Mouse (Mus musculus): ENCODE data around the gene Serpine1. TPM values are rescaled to one million over a fixed set of nuclear protein-coding genes. Genes with fewer than 3 reads are reported as not detected.
"Not testable (repeated sequence)": the region's sequence is repeated elsewhere in the genome, so short reads cannot be mapped to it uniquely, and the experiment has no call there.

Gene Serpine1
- 0.38 and 0.51 TPM in 2 replicates for polyA plus RNA-seq (2015; fragmentation: Nextera tagmentation; extraction: Ambion mirVana)

DNA sequence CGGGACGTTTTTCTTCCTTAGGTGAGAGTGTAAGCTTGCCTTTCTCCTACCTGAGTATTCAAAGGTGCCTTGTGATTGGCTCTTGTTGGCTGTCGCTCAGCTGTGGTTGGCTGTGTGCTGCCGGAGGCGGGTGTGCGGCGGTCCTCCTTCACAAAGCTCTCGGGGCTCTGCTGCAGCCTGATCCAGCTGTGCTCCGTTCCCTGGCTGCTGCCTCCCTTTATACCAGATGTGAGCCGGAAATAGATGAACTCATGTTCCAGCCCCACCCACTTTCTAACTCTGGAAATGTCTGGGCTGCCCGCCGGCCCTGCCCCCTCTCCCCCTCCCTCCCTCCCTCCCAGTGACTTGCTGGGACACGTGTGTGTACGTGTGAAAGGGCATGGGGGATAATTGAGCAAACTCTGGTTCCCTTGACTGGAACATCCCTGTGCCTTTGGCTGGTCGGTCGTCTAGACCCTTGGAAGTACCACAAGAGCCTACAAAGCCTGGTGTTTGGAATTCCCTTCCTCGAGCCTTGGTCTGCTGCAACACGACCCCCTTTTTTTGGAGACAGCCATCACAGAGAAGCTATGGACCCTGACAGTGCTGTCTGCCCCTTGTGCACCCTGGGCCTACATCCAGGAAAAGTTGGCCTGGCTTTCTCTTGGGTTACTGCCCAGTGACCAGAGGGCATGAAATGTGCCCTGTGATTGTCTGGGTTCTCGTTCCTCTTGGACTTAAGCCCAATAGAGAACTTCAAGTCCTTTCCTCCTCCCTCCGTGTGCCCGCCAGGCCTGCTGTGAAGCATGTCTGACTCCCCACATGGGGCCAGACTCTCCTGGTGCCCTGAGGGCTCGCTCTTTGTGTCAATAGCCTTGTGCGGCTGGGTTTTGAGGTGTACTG, at the start of gene Serpine1:
Gene Serpine1, minus strand, starts transcription at position 190 of the 882 bp plus-strand sequence.
- H3K4me2 ChIP-seq (replicated peaks): peak within 1 kb of the TSS; percentile 50
- no peaks in the 10 kb centered on the region for H3K36me3 ChIP-seq
- H3K4me3 ChIP-seq (replicated peaks): peak within 1 kb of the TSS; percentile 29
- peaks cover 22% of the 10 kb centered on the region for H3K4me1 ChIP-seq
- no peaks in the 10 kb centered on the region for H3K9me3 ChIP-seq (replicated peaks)
- no peaks in the 10 kb centered on the region for H3K27me3 ChIP-seq
- H3K27ac ChIP-seq (replicated peaks): peak within 1 kb of the TSS; percentile 88
- no peak within 1 kb of the TSS for H3K9ac ChIP-seq
- peak; percentile 92 for ATAC-seq (ENCODE audit: insufficient number of reproducible peaks, low FRiP score, low TSS enrichment, low read depth)
- 12% methylated on average over 23 of the region's 23 CpGs for WGBS

DNA sequence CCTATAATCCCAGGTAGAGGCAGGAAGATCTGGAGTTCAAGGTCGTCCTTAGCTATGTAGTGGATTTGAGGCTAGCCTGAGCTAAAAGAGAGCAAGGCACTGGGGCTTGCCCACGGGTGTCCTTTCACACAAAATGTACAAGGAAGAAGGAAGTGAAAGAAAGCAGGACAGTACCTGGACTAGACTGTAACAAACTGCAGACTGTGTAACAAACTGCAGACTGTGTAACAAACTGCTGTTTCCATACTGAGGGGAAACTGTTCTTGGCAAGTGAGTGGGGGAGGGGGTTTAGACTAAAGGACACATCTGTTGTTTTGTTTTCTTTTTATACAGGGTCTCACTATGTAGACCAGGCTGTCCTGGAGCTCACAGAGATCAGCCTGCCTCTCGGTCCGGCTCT, 49.2 kb upstream of the Serpine1 start:
- 60% methylated on average over 4 of the region's 4 CpGs for WGBS
- H3K27ac ChIP-seq (replicated peaks): no peak overlapping the region
- H3K36me3 ChIP-seq: no peaks in the 10 kb centered on the region
- peaks cover 10% of the 10 kb centered on the region for H3K4me1 ChIP-seq
- no peak for ATAC-seq (ENCODE audit: insufficient number of reproducible peaks, low FRiP score, low TSS enrichment, low read depth)
- no peaks in the 10 kb centered on the region for H3K9me3 ChIP-seq (replicated peaks)
- H3K9ac ChIP-seq: no peak overlapping the region
- no peaks in the 10 kb centered on the region for H3K27me3 ChIP-seq
- no peak overlapping the region for H3K4me3 ChIP-seq (replicated peaks)
- H3K4me2 ChIP-seq (replicated peaks): no peak overlapping the region

DNA sequence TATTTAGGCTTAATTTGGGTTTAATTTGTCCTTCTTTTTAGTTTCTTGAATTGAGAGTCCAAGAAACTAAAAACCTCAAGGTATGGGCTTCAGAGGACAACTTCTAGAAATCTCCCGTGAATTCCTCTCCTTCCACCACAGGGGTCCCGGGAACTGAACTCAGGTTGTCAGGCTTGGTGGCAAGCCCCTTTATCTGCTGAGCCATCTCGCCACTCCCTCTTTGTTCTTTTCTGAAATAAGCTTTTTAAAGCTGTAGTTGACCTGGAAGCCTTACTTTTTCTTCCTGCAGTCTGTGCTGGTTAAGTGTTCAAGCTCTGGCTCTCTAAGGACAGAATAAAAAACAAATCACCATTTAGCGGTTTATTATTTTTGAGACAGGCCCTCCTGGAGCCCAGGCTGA, 46.8 kb upstream of the Serpine1 start:
- H3K4me1 ChIP-seq: peaks cover 22% of the 10 kb centered on the region
- H3K4me2 ChIP-seq (replicated peaks): no peak overlapping the region
- no peak overlapping the region for H3K4me3 ChIP-seq (replicated peaks)
- ATAC-seq (ENCODE audit: insufficient number of reproducible peaks, low FRiP score, low TSS enrichment, low read depth): no peak
- no peaks in the 10 kb centered on the region for H3K9me3 ChIP-seq (replicated peaks)
- 72% methylated on average over 4 of the region's 4 CpGs for WGBS
- H3K27ac ChIP-seq (replicated peaks): no peak overlapping the region
- no peaks in the 10 kb centered on the region for H3K27me3 ChIP-seq
- peaks cover 6% of the 10 kb centered on the region for H3K36me3 ChIP-seq
- no peak overlapping the region for H3K9ac ChIP-seq

DNA sequence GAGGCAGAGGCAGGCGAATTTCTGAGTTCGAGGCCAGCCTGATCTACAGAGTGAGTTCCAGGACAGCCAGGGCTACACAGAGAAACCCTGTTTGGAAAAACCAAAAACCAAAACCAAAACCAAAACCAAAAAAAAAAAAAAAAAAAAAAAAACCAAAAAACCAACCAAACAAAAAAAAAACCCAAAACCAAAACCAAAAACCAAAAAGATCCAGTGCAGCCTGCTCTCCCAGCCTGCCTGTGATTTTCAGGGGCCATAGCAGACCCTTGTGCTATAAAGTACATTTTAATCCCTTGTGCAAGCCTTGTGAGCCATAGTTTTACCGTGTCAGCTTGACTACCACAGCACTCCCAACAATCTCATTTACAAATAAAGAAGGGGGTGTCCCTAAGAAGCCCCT, 45.9 kb upstream of the Serpine1 start:
- not testable (repeated sequence) for H3K9ac ChIP-seq
- H3K4me1 ChIP-seq: peaks cover 20% of the 10 kb centered on the region
- WGBS: 88% methylated on average over 3 of the region's 3 CpGs

DNA sequence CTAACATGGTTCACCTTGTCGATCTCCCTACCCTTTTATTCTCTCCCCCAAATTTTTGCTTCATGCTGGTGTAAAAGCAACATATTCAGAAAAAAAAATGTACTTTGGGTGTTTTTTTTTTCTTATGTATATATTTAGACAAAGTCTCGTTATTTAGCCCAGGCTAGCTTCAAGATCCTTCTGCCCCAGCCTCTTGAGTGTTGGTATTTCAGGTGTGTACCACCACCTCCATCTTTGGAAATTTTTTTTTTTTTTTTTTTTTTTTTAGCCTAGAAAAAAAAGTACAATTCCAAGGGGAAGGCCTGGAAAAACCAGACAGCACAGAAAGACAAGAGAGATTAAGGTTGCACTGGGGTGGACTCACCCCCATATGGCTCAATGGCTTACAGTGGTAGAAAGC, 44.9 kb upstream of the Serpine1 start:
- no peak overlapping the region for H3K27ac ChIP-seq (replicated peaks)
- 86% methylated on average over 2 of the region's 2 CpGs for WGBS
- no peak overlapping the region for H3K4me3 ChIP-seq (replicated peaks)
- no peaks in the 10 kb centered on the region for H3K27me3 ChIP-seq
- peaks cover 16% of the 10 kb centered on the region for H3K4me1 ChIP-seq
- no peak overlapping the region for H3K4me2 ChIP-seq (replicated peaks)
- no peak overlapping the region for H3K9ac ChIP-seq
- no peaks in the 10 kb centered on the region for H3K9me3 ChIP-seq (replicated peaks)
- no peak for ATAC-seq (ENCODE audit: insufficient number of reproducible peaks, low FRiP score, low TSS enrichment, low read depth)
- peaks cover 22% of the 10 kb centered on the region for H3K36me3 ChIP-seq

More for the DNA sequence above, 45.9 kb upstream of the Serpine1 start:
- H3K4me2 ChIP-seq (replicated peaks); ATAC-seq (ENCODE audit: insufficient number of reproducible peaks, low FRiP score, low TSS enrichment, low read depth); H3K9me3 ChIP-seq (replicated peaks); H3K27ac ChIP-seq (replicated peaks); H3K4me3 ChIP-seq (replicated peaks); H3K27me3 ChIP-seq: not testable (repeated sequence)
- H3K36me3 ChIP-seq: peaks cover 15% of the 10 kb centered on the region

DNA sequence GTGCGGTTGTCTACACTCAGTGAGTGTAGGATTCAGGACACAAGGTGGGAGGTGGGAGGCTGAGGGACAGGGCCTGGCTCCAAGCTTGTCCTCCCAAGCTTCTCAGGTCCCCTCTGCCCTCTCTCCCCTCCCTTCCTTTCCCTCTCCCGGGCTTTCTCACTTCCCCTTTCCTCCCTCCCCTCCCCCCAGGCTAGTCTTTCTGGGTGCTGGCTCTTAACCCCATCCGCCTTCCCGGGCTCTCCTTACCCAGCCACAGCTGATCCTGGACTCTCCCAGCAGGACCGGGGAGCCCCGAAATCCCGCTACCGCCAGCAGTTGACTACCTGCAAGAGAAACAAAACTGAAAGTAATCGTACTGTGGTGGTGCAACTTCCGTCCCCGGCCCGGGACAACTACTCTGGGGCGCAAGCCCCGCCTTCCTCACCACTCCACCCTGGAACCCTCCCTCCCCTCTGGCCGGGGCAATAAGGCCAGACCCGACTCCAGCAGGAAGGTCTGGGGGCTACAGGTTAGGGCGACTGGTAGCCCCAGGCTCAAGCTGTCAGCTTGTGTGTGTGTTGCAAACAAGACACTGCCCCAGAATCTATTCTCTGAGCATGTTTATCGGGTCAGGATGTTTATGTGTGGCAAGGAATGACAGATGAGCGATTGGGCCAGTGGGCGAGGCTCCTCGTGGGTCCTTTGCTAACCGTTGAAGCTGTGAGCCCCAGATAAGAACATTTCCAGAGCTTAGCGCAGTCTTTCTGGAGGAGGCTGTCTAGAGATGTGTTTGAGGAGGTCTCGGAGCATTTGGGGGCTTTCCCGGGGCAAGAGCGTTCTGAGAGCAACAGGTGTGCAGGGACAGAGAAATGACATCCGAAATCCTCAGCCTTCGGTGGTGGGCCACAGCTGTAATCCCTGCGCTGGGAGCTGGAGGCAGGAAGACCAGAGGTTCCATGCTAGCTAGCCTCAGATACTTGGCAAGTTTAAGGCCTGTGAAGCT, 44.1 kb upstream of the Serpine1 start, which contains the start of gene Trim56:
Gene Trim56, minus strand, starts transcription at position 344 of the 982 bp plus-strand sequence.
- Histone ChIP-seq H3K27ac (replicated peaks) (peak within 1 kb of the TSS; percentile 65), H3K4me2 (replicated peaks) (peak within 1 kb of the TSS; percentile 59), H3K4me3 (replicated peaks) (peak within 1 kb of the TSS; percentile 61), H3K9me3 (replicated peaks) (no peaks in the 10 kb centered on the region), H3K9ac (peak within 1 kb of the TSS; percentile 33), H3K27me3 (no peaks in the 10 kb centered on the region), H3K36me3 (peaks cover 23% of the 10 kb centered on the region), H3K4me1 (peaks cover 16% of the 10 kb centered on the region)
- WGBS: 7% methylated on average over 29 of the region's 29 CpGs
- peak; percentile 59 for ATAC-seq (ENCODE audit: insufficient number of reproducible peaks, low FRiP score, low TSS enrichment, low read depth)

DNA sequence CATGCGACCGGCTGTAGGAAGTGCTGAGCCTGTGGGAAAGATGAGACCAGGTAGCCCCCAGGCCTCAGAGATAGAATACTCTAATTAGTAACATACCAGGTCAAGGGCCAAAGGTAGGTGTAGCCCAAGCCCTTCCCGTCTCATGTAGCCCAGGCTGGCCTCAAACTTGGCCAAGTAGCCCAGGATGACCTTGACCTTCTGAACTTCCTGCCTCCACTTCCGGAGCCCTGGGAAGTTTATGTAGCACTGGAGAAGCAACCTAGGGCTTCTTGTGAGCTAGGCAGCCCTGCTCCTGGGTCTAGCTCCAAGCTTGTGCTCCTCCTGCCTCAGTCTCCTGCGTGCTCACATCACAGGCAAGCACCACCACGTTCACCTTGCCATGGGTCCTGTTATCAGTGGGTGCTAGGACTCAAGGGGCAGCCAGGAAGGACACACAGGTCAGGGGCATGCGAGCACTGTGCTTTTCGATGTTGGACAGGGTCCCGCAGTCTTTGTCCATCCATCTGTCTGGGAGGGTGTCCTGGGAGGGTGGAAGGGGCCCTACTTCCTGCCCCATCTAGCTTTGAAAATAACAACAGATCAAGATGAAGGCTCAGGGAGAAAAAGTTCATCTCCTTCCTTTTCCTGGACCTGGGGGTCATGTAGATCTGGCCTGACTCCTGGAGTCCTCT, 43.0 kb upstream of the Serpine1 start:
- H3K9me3 ChIP-seq (replicated peaks): no peaks in the 10 kb centered on the region
- ATAC-seq (ENCODE audit: insufficient number of reproducible peaks, low FRiP score, low TSS enrichment, low read depth): no peak
- peak overlapping the region; percentile 61 for H3K4me3 ChIP-seq (replicated peaks)
- H3K27ac ChIP-seq (replicated peaks): 0 out of 2 replicates have a peak overlapping the region, but pooled peaks have one; percentile 65
- H3K27me3 ChIP-seq: no peaks in the 10 kb centered on the region
- H3K4me1 ChIP-seq: peaks cover 16% of the 10 kb centered on the region
- WGBS: 75% methylated on average over 9 of the region's 9 CpGs
- peak overlapping the region; percentile 59 for H3K4me2 ChIP-seq (replicated peaks)
- peaks cover 29% of the 10 kb centered on the region for H3K36me3 ChIP-seq
- no peak overlapping the region for H3K9ac ChIP-seq

DNA sequence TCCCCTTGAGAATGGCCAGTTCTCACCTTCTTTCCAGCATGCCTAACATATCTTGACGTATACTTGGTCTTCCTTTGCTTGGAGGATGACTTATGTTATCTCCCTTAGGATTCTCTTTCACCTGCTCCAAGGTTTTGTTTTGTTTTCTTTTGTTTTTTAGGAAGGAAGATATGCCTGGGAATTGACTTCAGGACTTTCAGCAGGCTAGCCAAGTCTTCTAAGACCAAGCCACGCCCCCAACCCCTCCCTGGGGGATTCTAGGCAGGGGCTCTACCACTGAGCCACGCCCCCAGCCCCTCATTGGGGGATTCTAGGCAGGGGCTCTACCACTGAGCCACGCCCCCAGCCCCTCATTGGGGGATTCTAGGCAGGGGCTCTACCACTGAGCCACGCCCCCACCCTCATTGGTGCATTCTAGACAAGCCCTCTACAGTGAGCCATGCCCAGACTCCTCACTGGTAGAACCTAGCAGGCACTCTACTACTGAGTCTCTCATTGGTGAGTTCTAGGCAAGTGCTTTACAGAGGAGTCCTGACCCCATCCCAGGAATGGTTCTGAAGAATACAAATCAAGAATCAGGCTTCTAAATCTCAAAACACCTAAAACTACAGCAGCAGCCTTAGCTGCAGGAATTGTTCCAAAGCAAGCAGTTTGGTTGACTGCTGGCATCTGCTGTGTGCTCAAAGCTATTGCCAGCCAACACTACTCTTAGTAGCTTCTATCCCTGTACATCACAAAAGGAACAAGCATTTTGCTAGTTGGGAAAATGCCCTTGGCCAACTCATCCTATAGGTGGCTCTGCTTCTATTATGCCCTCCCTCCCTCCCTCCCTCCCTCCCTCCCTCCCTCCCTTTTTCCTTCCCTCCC, 39.7 kb upstream of the Serpine1 start:
- no peak for ATAC-seq (ENCODE audit: insufficient number of reproducible peaks, low FRiP score, low TSS enrichment, low read depth)
- Histone ChIP-seq H3K4me3 (replicated peaks) (no peak overlapping the region), H3K4me1 (peaks cover 18% of the 10 kb centered on the region), H3K4me2 (replicated peaks) (no peak overlapping the region), H3K27ac (replicated peaks) (no peak overlapping the region), H3K36me3 (peaks cover 29% of the 10 kb centered on the region), H3K9ac (no peak overlapping the region), H3K27me3 (no peaks in the 10 kb centered on the region), H3K9me3 (replicated peaks) (no peaks in the 10 kb centered on the region)
- WGBS: 90% methylated on average over 5 of the region's 5 CpGs

DNA sequence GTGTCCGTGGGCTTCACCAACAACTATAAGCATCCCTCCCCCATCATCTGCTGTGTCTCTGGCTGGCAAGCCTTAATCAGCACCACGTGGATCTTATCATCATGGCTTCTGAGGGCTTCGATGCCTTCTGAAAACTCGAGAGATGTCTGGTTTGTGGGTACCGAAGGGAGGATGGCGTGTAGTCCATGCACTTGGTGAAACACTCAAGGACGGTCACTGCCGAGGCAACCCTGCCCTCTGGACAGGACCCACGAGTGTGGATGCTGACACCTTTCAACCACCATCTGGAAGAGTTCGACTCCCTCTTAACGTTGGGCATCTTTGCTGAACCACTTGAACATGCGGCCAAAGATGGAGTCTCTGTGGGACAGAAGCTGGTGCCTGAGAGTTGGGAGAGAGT, 38.8 kb upstream of the Serpine1 start:
- Histone ChIP-seq H3K4me1 (peaks cover 15% of the 10 kb centered on the region), H3K4me3 (replicated peaks) (no peak overlapping the region), H3K27me3 (no peaks in the 10 kb centered on the region), H3K4me2 (replicated peaks) (no peak overlapping the region), H3K9ac (no peak overlapping the region), H3K27ac (replicated peaks) (no peak overlapping the region), H3K36me3 (peaks cover 29% of the 10 kb centered on the region), H3K9me3 (replicated peaks) (no peaks in the 10 kb centered on the region)
- ATAC-seq (ENCODE audit: insufficient number of reproducible peaks, low FRiP score, low TSS enrichment, low read depth): no peak
- 88% methylated on average over 12 of the region's 12 CpGs for WGBS

DNA sequence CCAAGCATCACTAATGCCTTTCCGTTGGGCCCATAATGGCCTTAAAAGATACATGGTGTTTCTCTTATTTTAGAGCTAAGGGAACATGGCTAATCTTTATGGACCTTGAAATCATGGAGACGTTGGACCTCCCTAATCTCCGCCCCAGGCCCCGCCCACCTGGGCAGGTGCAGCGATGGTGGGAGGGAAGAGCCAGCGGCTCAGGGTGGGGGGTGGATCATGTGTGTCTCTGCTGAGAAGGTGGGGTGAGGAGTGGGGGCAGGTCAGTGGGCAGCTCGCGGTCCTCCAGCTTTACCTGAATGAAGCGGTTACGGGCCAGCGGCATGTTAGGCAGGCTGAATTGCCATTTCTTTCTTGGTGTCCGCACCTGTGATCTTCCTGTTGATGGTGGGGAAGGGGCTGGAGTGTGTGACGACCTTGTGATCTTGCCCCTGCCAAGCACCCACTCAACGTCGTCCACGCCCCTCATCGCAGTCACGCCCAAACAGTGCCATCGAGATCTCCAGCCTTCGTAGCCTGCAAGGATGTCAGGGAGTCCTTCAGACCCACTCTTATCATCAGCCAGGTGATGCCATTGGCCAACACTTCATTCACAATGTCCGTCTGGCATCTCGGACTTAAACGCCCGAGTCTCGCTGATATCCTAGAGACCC, 38.0 kb upstream of the Serpine1 start:
- H3K9me3 ChIP-seq (replicated peaks): no peaks in the 10 kb centered on the region
- H3K27me3 ChIP-seq: no peaks in the 10 kb centered on the region
- H3K36me3 ChIP-seq: peaks cover 29% of the 10 kb centered on the region
- H3K4me2 ChIP-seq (replicated peaks): no peak overlapping the region
- WGBS: 59% methylated on average over 25 of the region's 25 CpGs
- no peak overlapping the region for H3K4me3 ChIP-seq (replicated peaks)
- H3K9ac ChIP-seq: no peak overlapping the region
- peaks cover 9% of the 10 kb centered on the region for H3K4me1 ChIP-seq
- no peak for ATAC-seq (ENCODE audit: insufficient number of reproducible peaks, low FRiP score, low TSS enrichment, low read depth)
- no peak overlapping the region for H3K27ac ChIP-seq (replicated peaks)

All from embryonic facial prominence, embryonic 15.5 days (tissue).